16 mouse cellular contexts compared by ENCODE assay signal in genomic region chr4:145074276-145074675, GRCm38 (mm10).
DNase-seq lines count a peak whose midpoint lies in the region; ATAC-seq lines count a peak whose summit lies in the region.
"Had no signal": no experiment of that assay in that cellular context is flagged by ENCODE, and none has a peak within 500 bp of the region (broad histone marks: within the 10 kb centered on the region; RNA-seq: fewer than 3 reads in every experiment).

No protein-coding gene starts in this region.

- 67% methylated on average over 2 of the region's 2 CpGs for WGBS in kidney, embryonic 16.5 days
- 58% methylated on average over 2 of the region's 2 CpGs for WGBS in liver, embryonic 11.5 days
- WGBS in forebrain, embryonic 13.5 days = 89% methylated on average over 2 of the region's 2 CpGs

- H3K36me3 ChIP-seq in kidney, embryonic 16.5 days (ENCODE audit: insufficient read depth, low read length) = peaks cover 58% of the 10 kb centered on the region
- H3K36me3 ChIP-seq in liver, embryonic 11.5 days (ENCODE audit: control insufficient read depth, insufficient read depth, low read length) = peaks cover 31% of the 10 kb centered on the region
- peaks cover 72% of the 10 kb centered on the region for H3K36me3 ChIP-seq in forebrain, embryonic 13.5 days (ENCODE audit: poor library complexity, severe bottlenecking)

- H3K27me3 ChIP-seq in kidney, embryonic 16.5 days (ENCODE audit: insufficient read depth, low read length) = no peaks in the 10 kb centered on the region
- H3K27me3 ChIP-seq in liver, embryonic 11.5 days (replicated peaks; ENCODE audit: control insufficient read depth, insufficient read depth, low read length) = no peaks in the 10 kb centered on the region
- H3K27me3 ChIP-seq in forebrain, embryonic 13.5 days = no peaks in the 10 kb centered on the region
- H3K27me3 ChIP-seq: embryonic facial prominence, embryonic 12.5 days; midbrain, embryonic 15.5 days had no signal

- H3K27ac ChIP-seq in kidney, embryonic 16.5 days (ENCODE audit: low read length) = no peak overlapping the region
- peak overlapping the region; percentile 56; the same call in 1 of the 2 replicates for H3K27ac ChIP-seq in liver, embryonic 11.5 days (ENCODE audit: low read depth, low read length)
- no peak overlapping the region for H3K27ac ChIP-seq in forebrain, embryonic 13.5 days
- H3K27ac ChIP-seq: embryonic facial prominence, embryonic 12.5 days; hindbrain, embryonic 14.5 days; macrophage; midbrain, embryonic 15.5 days had no signal

- no peak overlapping the region for H3K9ac ChIP-seq in kidney, embryonic 16.5 days (replicated peaks; ENCODE audit: low read length)
- no peak overlapping the region for H3K9ac ChIP-seq in liver, embryonic 11.5 days (ENCODE audit: low read depth, low read length)
- H3K9ac ChIP-seq in forebrain, embryonic 13.5 days = no peak overlapping the region
- H3K9ac ChIP-seq: embryonic facial prominence, embryonic 12.5 days; hindbrain, embryonic 14.5 days; midbrain, embryonic 15.5 days had no signal

- H3K4me1 ChIP-seq in kidney, embryonic 16.5 days (ENCODE audit: insufficient read depth, low read length) = no peaks in the 10 kb centered on the region
- no peaks in the 10 kb centered on the region for H3K4me1 ChIP-seq in liver, embryonic 11.5 days (replicated peaks; ENCODE audit: control insufficient read depth, insufficient read depth, low read length)
- H3K4me1 ChIP-seq in forebrain, embryonic 13.5 days = no peaks in the 10 kb centered on the region
- H3K4me1 ChIP-seq: embryonic facial prominence, embryonic 12.5 days; midbrain, embryonic 15.5 days had no signal

- no peaks in the 10 kb centered on the region for H3K9me3 ChIP-seq in kidney, embryonic 16.5 days (ENCODE audit: low read length)
- H3K9me3 ChIP-seq in liver, embryonic 11.5 days (ENCODE audit: control insufficient read depth, low read length) = no peaks in the 10 kb centered on the region
- H3K9me3 ChIP-seq in forebrain, embryonic 13.5 days (replicated peaks) = no peaks in the 10 kb centered on the region
- H3K9me3 ChIP-seq: embryonic facial prominence, embryonic 12.5 days; midbrain, embryonic 15.5 days had no signal

- no peak overlapping the region for H3K4me3 ChIP-seq in kidney, embryonic 16.5 days (ENCODE audit: low read length)
- no peak overlapping the region for H3K4me3 ChIP-seq in liver, embryonic 11.5 days (ENCODE audit: low read depth, low read length)
- no peak overlapping the region for H3K4me3 ChIP-seq in forebrain, embryonic 13.5 days
- H3K4me3 ChIP-seq: embryonic facial prominence, embryonic 12.5 days; midbrain, embryonic 15.5 days had no signal

- ATAC-seq in kidney, embryonic 16.5 days (ENCODE audit: low FRiP score, low TSS enrichment) = no peak
- ATAC-seq in liver, embryonic 11.5 days (replicated peaks; ENCODE audit: low FRiP score) = peak; percentile 64
- ATAC-seq in cerebellum, adult (ENCODE audit: insufficient number of reproducible peaks, low FRiP score, low TSS enrichment) = no peak
- ATAC-seq in forebrain, embryonic 13.5 days = no peak
- ATAC-seq: midbrain, embryonic 15.5 days had no signal

- no peak overlapping the region for H3K4me2 ChIP-seq in kidney, embryonic 16.5 days (replicated peaks; ENCODE audit: low read depth, low read length)
- H3K4me2 ChIP-seq in liver, embryonic 11.5 days = no peak overlapping the region
- no peak overlapping the region for H3K4me2 ChIP-seq in forebrain, embryonic 13.5 days
- H3K4me2 ChIP-seq: embryonic facial prominence, embryonic 12.5 days; hindbrain, embryonic 14.5 days; midbrain, embryonic 15.5 days had no signal

- peak; percentile 61 for DNase-seq in kidney, adult 11 months
- DNase-seq in R1 (ENCODE audit: low read depth, low spot score) = peak; percentile 49
- no peak for DNase-seq in liver, embryonic 11.5 days (ENCODE audit: low spot score)
- peak; percentile 82 for DNase-seq in lung, postnatal 36 days
- no peak for DNase-seq in layer of hippocampus, postnatal 25 days (ENCODE audit: extremely low spot score in 1 of 2, low spot score in 1 of 2)
- DNase-seq: adrenal gland, postnatal 14 days; cerebellum, postnatal 36 days; left cerebral cortex, postnatal 4 days; thymus, postnatal 14 days had no signal

Comparison
In these comparisons a context has a peak if more than half of its experiments do, and no peak if none do; other contexts are left out.
1. DNase-seq: peak in kidney, adult 11 months (single experiment), R1 (single experiment) and lung, postnatal 36 days (single experiment); none in liver, embryonic 11.5 days (single experiment) and layer of hippocampus, postnatal 25 days (0 of 2).